Mouse (Mus musculus) olfactory bulb, adult 2 months (tissue): ENCODE data around the gene Sorcs3. TPM values are rescaled to one million over a fixed set of nuclear protein-coding genes. Genes with fewer than 3 reads are reported as not detected.

ENCODE experiments used
- H3K27ac ChIP-seq: fragments of 200-500 bp; 2 replicates; pipeline ENCODE4 v1.5.1; 2012; ENCODE audit warnings: low read depth, low read length; ENCODE audit not compliant: insufficient read depth
- H3K4me1 ChIP-seq: fragments of 200-500 bp; 2 replicates; pipeline ENCODE4 v1.6.1; 2012; ENCODE audit warnings: low read length; ENCODE audit not compliant: control insufficient read depth, insufficient read depth
- H3K4me3 ChIP-seq: fragments of 200-500 bp; 2 replicates; pipeline ENCODE4 v1.5.1; 2012; ENCODE audit warnings: mild to moderate bottlenecking, low read depth, low read length, moderate library complexity; ENCODE audit not compliant: insufficient read depth
- CTCF ChIP-seq: fragments of 200-500 bp; IDR thresholded peaks from 2 replicates; pipeline ENCODE4 v1.5.1; 2012; ENCODE audit warnings: low read depth, mild to moderate bottlenecking, low read length, moderate library complexity; ENCODE audit not compliant: insufficient read depth
- POLR2A ChIP-seq: fragments of 200-500 bp; IDR thresholded peaks from 2 replicates; pipeline ENCODE4 v1.6.1; 2012; ENCODE audit warnings: mild to moderate bottlenecking, low read depth, low read length, moderate library complexity; ENCODE audit not compliant: insufficient read depth
- WGBS: fragments of 180-500 bp; shearing (Covaris S2); methylation state at CpG from one replicate; pipeline ENCODE4 v1.1.7; 2018; 5-methylcytosine and 5-hydroxymethylcytosine counted together
- polyA plus RNA-seq: library from polyadenylated mRNA; stranded (reverse); fragments of >200 nt; gene quantifications from 2 replicates; pipeline ENCODE4 v1.2.4, GENCODE M21; 2012; ENCODE audit warnings: low replicate concordance; ENCODE audit not compliant: missing spikeins, insufficient read depth, insufficient read length

The Sorcs3 gene
- polyA plus RNA-seq, 1 experiment, result not detected

GRCm38 (mm10) chr19:48391551-48391950 lies 185.7 kb downstream of the Sorcs3 start:
- no peak overlapping the region for H3K4me3 ChIP-seq
- H3K27ac ChIP-seq, result no peak overlapping the region
- no peaks in the 10 kb centered on the region for H3K4me1 ChIP-seq
- TF ChIP-seq POLR2A (no peak), CTCF (no peak)
- 33% methylated on average over 1 of the region's 1 CpGs for WGBS

- TF ChIP-seq POLR2A (no peak), CTCF (no peak)
- Histone ChIP-seq H3K27ac (no peak overlapping the region), H3K4me3 (no peak overlapping the region), H3K4me1 (no peaks in the 10 kb centered on the region)
- 58% methylated on average over 7 of the region's 7 CpGs for WGBS
These were observed 199.1 kb downstream of the Sorcs3 start for GRCm38 (mm10) chr19:48404774-48405495.

- TF ChIP-seq POLR2A, result no peak
- no peak for TF ChIP-seq CTCF
- Histone ChIP-seq H3K4me1 (no peaks in the 10 kb centered on the region), H3K27ac (no peak overlapping the region), H3K4me3 (no peak overlapping the region)
- WGBS, result 88% methylated on average over 4 of the region's 4 CpGs
These were observed 202.4 kb downstream of the Sorcs3 start for GRCm38 (mm10) chr19:48408221-48408620.

- Histone ChIP-seq H3K4me1 (no peaks in the 10 kb centered on the region), H3K27ac (no peak overlapping the region), H3K4me3 (no peak overlapping the region)
- 74% methylated on average over 2 of the region's 2 CpGs for WGBS
- TF ChIP-seq POLR2A (no peak), CTCF (no peak)
These were observed 205.5 kb downstream of the Sorcs3 start for GRCm38 (mm10) chr19:48411332-48411731.

GRCm38 (mm10) chr19:48413836-48414235 lies 208.0 kb downstream of the Sorcs3 start:
- TF ChIP-seq CTCF (no peak), POLR2A (no peak)
- Histone ChIP-seq H3K27ac (no peak overlapping the region), H3K4me3 (no peak overlapping the region), H3K4me1 (no peaks in the 10 kb centered on the region)
- 62% methylated on average over 2 of the region's 2 CpGs for WGBS

- WGBS, result 85% methylated on average over 3 of the region's 3 CpGs
- Histone ChIP-seq H3K4me3 (no peak overlapping the region), H3K27ac (no peak overlapping the region), H3K4me1 (0 out of 2 replicates have a peak, but pooled peaks cover 2% of the 10 kb centered on the region)
- TF ChIP-seq CTCF, result no peak
- no peak for TF ChIP-seq POLR2A
These were observed 212.5 kb downstream of the Sorcs3 start for GRCm38 (mm10) chr19:48418356-48418755.

- WGBS, result 90% methylated on average over 4 of the region's 4 CpGs
- TF ChIP-seq CTCF, result no peak
- H3K4me3 ChIP-seq, result no peak overlapping the region
- no peak overlapping the region for H3K27ac ChIP-seq
- H3K4me1 ChIP-seq, result no peaks in the 10 kb centered on the region
These were observed 223.4 kb downstream of the Sorcs3 start for GRCm38 (mm10) chr19:48429263-48429662.

GRCm38 (mm10) chr19:48429755-48430154 lies 223.9 kb downstream of the Sorcs3 start:
- H3K4me3 ChIP-seq, result no peak overlapping the region
- H3K27ac ChIP-seq, result no peak overlapping the region
- WGBS, result 35% methylated on average over 2 of the region's 2 CpGs
- TF ChIP-seq POLR2A (no peak), CTCF (no peak)
- H3K4me1 ChIP-seq, result no peaks in the 10 kb centered on the region

GRCm38 (mm10) chr19:48430328-48430727 lies 224.5 kb downstream of the Sorcs3 start:
- WGBS, result 91% methylated on average over 5 of the region's 5 CpGs
- H3K27ac ChIP-seq, result no peak overlapping the region
- TF ChIP-seq CTCF (no peak), POLR2A (no peak)
- H3K4me3 ChIP-seq, result no peak overlapping the region
- H3K4me1 ChIP-seq, result no peaks in the 10 kb centered on the region

GRCm38 (mm10) chr19:48438450-48438849 lies 232.6 kb downstream of the Sorcs3 start:
- H3K4me3 ChIP-seq, result no peak overlapping the region
- H3K27ac ChIP-seq, result no peak overlapping the region
- 88% methylated on average over 1 of the region's 1 CpGs for WGBS
- no peaks in the 10 kb centered on the region for H3K4me1 ChIP-seq
- no peak for TF ChIP-seq CTCF
- TF ChIP-seq POLR2A, result no peak
